Mouse (Mus musculus) heart, postnatal 0 days (tissue): Measurements from ENCODE around the gene Nrg4.

Source experiments
- CTCF ChIP-seq: IDR thresholded peaks from 2 replicates; pipeline ENCODE4 v1.5.1; 2016; ENCODE audit warnings: antibody characterized with exemption, control low read depth, low read depth
- EP300 ChIP-seq: IDR thresholded peaks from 2 replicates; pipeline ENCODE4 v1.6.1; 2016; ENCODE audit warnings: antibody characterized with exemption, low read depth

DNA sequence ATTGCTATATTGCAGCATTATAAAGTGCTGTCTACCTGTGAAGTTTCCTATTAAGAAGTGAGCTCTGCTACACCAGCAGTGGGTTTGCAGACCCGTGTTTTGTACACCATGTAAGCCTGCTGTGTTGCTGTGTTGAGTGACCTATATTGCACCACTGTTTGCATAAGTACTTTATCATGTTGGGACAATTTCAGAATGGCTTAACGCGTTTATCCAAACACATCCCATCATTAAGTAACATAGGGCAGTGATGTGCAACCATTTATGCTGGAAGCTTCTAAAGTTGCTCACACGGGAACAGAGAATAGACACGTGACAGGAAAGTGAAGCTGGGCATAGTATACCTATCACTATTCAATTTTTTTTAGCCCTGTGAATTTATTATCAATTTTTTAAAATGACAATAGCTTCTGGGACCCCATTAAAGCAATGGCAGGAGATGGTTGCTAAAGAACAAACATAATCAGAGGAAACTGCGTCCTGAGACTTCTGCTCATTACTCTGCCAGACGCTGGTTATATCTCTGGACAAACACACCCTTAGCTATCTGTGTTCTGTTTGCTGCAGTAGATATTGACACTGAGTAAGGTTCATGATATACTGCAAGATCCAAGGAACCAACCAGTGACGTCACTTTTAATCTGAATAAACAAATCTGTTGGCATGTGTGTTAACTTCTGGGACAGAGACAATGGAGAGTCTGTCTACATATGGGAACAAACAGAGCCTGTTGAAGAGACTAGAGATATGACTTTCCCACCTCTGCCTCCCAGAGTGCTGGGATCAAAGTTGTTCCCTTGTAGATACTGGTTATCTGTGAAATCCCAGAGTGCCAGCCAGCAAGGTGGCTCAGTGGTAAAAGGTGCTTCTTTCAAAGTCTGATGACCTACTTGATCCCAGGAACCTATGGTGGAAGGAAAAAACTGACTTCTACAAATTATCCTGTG is 62.0 kb downstream of the Nrg4 start:
- TF ChIP-seq EP300 (no peak), CTCF (no peak)
